Mouse (Mus musculus) neutrophil, adult 59 days (primary cell): ENCODE results near the gene Nr5a1. TPM values are rescaled to one million over a fixed set of nuclear protein-coding genes. Genes with fewer than 3 reads are reported as not detected.

Source experiments
- total RNA-seq, 2 experiments: library from RNA; stranded (reverse); gene quantifications; 1 replicate in 1 of 2; 2 replicates in 1 of 2; pipeline ENCODE4 v1.2.4; 2023

The Nr5a1 gene
- not detected for total RNA-seq

GRCm38 (mm10) chr2:38714324-38714723 lies at the start of gene Nr5a1:
TSS of gene Nr5a1 (minus strand) at chr2:38714542.

DNA sequence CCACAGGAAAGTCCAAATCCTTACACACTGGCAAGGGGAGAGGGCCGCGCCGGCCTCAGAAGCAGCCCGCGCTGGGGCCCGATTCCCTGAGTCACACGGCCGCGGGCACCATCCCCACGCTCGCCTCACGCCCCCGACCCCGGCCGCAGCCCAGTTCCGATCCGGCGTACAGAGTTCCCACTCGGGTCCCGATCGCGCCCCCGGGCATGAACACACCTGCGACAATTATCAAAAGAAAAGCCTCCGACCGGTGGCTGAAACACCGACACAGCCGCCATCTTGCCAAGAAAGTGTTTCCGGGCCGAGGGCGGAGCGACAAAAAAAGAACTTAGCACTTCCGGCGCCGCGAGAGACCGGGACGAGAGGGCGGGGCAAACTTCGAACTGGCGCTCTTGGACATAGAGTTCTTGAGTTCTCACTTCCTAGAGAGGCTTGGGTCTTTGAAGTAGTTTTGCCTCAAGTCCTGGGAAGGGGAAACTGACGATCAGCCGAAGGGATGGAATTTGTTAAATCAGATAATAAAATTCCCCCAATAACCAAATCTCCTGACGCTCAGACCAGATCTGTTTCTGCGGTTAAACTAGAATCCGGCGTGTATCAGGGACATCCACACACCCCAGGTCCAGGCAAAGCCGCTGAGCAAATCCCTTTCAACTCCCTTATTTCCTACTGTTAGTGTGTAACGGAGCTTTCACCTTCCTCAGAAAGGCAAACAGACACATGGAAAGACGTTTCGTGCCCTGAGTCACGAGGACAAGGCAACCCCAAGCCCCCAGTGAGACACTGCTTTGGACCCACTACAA lies 70.5 kb downstream of the Nr5a1 start, which contains the start of gene Psmb7:
Psmb7 (minus strand) TSS at position 463 of the 803 bp plus-strand sequence.

Other genes with a start within 250 kb of the Nr5a1 start
- gene Nek6, start 202.9 kb downstream of the Nr5a1 start, total RNA-seq: 10 to 100 TPM; 29.4 to 31.4 TPM
- 100 to 1,000 TPM; 106 to 110 TPM for gene Psmb7, start 70.5 kb downstream of the Nr5a1 start, total RNA-seq
- 1 to 10 TPM in 1 of 2 experiments, under 1 TPM in 1; 0.75 to 1.3 TPM for gene Nr6a1, start 213.1 kb upstream of the Nr5a1 start, total RNA-seq
- gene Olfml2a, start 217.4 kb upstream of the Nr5a1 start, total RNA-seq: under 1 TPM in 1 of 2 experiments, not detected in 1; 0.09 TPM